Mouse (Mus musculus): Measurements from ENCODE around the gene Sycp2l. TPM values are rescaled to one million over a fixed set of nuclear protein-coding genes. Genes with fewer than 3 reads are reported as not detected.
"Not testable (repeated sequence)": the region's sequence is repeated elsewhere in the genome, so short reads cannot be mapped to it uniquely, and the experiment has no call there.

The Sycp2l gene
- polyA plus RNA-seq, 1 experiment from 2014 or later = 0.08 TPM

DNA sequence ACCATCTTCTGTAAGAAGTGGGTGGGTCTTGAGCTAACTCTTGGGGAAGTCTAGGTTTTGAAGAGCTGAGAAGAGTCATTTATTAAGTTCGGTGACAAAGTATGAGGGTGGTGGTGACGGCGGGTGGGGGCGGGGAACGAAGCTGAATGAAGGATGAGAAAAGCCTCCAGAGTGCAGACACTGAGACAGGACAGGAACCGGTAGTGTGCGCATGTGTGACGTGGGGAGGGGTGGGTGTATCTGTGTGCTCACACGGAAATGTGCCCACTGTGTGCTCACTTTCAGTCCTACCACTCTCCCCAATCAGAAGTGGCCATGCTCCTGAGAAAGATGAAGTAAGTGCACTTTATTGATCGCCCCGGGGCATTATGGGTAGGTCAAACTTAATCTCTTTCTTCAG, 39.0 kb downstream of the Sycp2l start:
- no peaks in the 10 kb centered on the region for H3K4me1 ChIP-seq (ENCODE audit: control insufficient read depth, insufficient read depth, low read length)
- 88% methylated on average over 11 of the region's 11 CpGs for WGBS
- H3K36me3 ChIP-seq (ENCODE audit: control insufficient read depth, insufficient read depth, low read length) = no peaks in the 10 kb centered on the region
- no peak for DNase-seq (ENCODE audit: low spot score)
- no peak for ATAC-seq
- no peaks in the 10 kb centered on the region for H3K27me3 ChIP-seq (replicated peaks; ENCODE audit: control insufficient read depth, insufficient read depth, low read length)
- no peak overlapping the region for H3K4me3 ChIP-seq (ENCODE audit: low read depth, low read length)
- no peak overlapping the region for H3K4me2 ChIP-seq (ENCODE audit: low read length)
- no peak overlapping the region for H3K9ac ChIP-seq (ENCODE audit: low read length)
- no peaks in the 10 kb centered on the region for H3K9me3 ChIP-seq (replicated peaks; ENCODE audit: control insufficient read depth, low read length)
- no peak overlapping the region for H3K27ac ChIP-seq (ENCODE audit: low read depth, low read length)

DNA sequence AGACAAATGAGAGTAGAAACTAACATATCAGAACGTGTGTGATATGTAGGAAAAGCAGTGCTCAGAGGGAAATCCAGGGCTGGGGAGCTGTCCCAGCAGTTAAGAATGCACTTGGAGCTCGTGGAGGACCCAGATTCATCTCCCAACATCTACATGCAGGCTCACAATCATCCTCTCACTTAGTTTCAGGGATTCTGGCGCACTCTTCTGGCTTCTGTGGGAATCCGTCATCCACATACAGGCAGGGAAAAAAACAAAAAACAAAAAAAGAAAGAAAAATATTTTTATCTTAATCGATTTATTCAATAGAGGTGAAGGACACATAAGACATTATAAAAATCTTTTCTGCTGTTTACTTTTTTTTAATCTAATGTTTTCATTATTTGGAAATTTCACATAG, 44.3 kb downstream of the Sycp2l start:
- 72% methylated on average over 5 of the region's 5 CpGs for WGBS
- no peak overlapping the region for H3K4me2 ChIP-seq (ENCODE audit: low read length)

DNA sequence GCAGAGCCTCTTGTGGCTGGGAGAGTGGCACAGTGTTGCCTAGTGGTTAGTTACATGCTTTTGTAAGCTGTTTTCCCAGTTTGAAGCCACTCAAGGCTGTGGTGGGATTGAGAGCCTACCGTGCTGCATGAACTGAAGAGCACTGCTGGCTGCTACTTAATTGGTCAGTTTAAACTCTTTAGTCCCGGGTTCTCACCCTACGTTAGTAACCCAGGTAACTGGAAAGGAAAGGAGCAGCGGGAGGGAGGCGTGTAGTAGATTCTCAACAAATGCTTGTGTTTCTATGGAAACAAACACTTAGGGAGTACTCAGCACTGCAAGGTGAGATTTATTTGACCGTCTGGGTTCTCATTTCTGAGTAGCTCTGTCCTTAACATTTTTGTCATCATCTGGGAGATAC, 73.8 kb downstream of the Sycp2l start:
- H3K4me3 ChIP-seq (ENCODE audit: low read depth, low read length) = no peak overlapping the region
- H3K27me3 ChIP-seq (replicated peaks; ENCODE audit: control insufficient read depth, insufficient read depth, low read length) = no peaks in the 10 kb centered on the region
- H3K9ac ChIP-seq (ENCODE audit: low read length) = no peak overlapping the region
- WGBS = 70% methylated on average over 6 of the region's 6 CpGs
- H3K4me2 ChIP-seq (ENCODE audit: low read length) = no peak overlapping the region
- ATAC-seq (no peak), DNase-seq (ENCODE audit: low spot score) (no peak)
- H3K4me1 ChIP-seq (ENCODE audit: control insufficient read depth, insufficient read depth, low read length) = no peaks in the 10 kb centered on the region
- H3K36me3 ChIP-seq (ENCODE audit: control insufficient read depth, insufficient read depth, low read length) = peaks cover 79% of the 10 kb centered on the region
- no peaks in the 10 kb centered on the region for H3K9me3 ChIP-seq (replicated peaks; ENCODE audit: control insufficient read depth, low read length)
- H3K27ac ChIP-seq (ENCODE audit: low read depth, low read length) = no peak overlapping the region

More for the DNA sequence above, 44.3 kb downstream of the Sycp2l start:
- Histone ChIP-seq H3K9ac (ENCODE audit: low read length) (no peak overlapping the region), H3K27ac (ENCODE audit: low read depth, low read length) (no peak overlapping the region), H3K27me3 (replicated peaks; ENCODE audit: control insufficient read depth, insufficient read depth, low read length) (no peaks in the 10 kb centered on the region), H3K4me3 (ENCODE audit: low read depth, low read length) (no peak overlapping the region), H3K9me3 (replicated peaks; ENCODE audit: control insufficient read depth, low read length) (no peaks in the 10 kb centered on the region), H3K36me3 (ENCODE audit: control insufficient read depth, insufficient read depth, low read length) (no peaks in the 10 kb centered on the region), H3K4me1 (ENCODE audit: control insufficient read depth, insufficient read depth, low read length) (no peaks in the 10 kb centered on the region)
- ATAC-seq (no peak), DNase-seq (ENCODE audit: low spot score) (peak; percentile 25)

DNA sequence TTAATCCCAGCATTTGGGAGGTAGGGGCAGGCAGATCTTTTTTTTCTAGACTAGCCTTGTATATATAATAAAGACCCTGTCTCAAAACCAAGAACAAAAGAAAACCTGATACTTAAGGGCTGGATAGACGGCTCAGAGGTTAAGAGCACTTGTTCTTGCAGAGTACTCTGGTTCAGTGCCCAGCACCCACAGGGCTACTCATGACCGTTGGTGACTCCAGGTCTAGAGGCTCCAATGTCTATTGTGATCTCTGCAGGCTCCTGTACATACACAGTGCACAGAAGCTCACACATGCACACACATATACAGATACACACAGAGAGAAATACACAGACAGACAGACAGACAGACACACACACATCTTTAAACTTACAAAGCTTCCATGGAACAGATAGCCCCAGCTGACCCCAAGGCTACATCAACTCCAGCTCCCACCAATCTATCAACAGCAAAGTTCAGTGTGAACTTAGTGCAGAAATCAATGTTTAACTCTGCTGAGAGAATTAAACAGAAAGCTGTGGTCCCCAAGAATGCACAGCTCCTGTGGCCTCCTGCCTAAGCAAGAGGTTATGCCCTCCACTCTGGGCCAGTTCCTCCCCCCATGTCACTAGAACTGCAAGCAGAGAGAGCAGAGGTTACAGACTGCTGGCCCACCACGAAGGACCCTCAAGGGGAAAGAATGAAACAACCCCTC, 81.7 kb downstream of the Sycp2l start:
- ATAC-seq (no peak), DNase-seq (ENCODE audit: low spot score) (no peak)
- Histone ChIP-seq H3K27me3 (replicated peaks; ENCODE audit: control insufficient read depth, insufficient read depth, low read length) (no peaks in the 10 kb centered on the region), H3K4me3 (ENCODE audit: low read depth, low read length) (no peak overlapping the region), H3K4me2 (ENCODE audit: low read length) (no peak overlapping the region), H3K9ac (ENCODE audit: low read length) (no peak overlapping the region), H3K36me3 (ENCODE audit: control insufficient read depth, insufficient read depth, low read length) (peaks cover 36% of the 10 kb centered on the region), H3K27ac (ENCODE audit: low read depth, low read length) (no peak overlapping the region), H3K4me1 (ENCODE audit: control insufficient read depth, insufficient read depth, low read length) (no peaks in the 10 kb centered on the region), H3K9me3 (replicated peaks; ENCODE audit: control insufficient read depth, low read length) (no peaks in the 10 kb centered on the region)
- WGBS = 66% methylated on average over 3 of the region's 3 CpGs

DNA sequence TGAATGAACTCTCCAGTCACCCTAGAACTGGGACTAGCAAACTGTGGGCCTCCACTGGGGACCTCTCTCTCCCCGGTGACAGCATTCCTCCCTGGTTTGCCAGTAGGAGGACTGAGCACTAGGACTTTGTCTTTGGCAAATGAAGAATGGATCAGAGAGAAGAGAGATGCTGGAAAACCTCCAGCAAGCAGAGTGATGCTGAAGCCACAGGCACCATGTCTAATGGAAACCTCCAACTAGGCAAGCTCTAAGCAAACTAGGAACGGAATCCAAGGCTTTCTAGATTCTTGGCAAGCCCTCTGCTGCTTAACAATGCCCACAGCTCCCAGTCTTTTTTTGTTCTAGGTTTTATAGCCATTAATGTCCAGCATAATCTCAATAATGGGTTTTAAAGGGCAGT, 86.8 kb downstream of the Sycp2l start:
- Histone ChIP-seq H3K9ac (ENCODE audit: low read length) (no peak overlapping the region), H3K9me3 (replicated peaks; ENCODE audit: control insufficient read depth, low read length) (no peaks in the 10 kb centered on the region), H3K36me3 (ENCODE audit: control insufficient read depth, insufficient read depth, low read length) (peaks cover 11% of the 10 kb centered on the region; the same call in 1 of the 2 replicates), H3K4me1 (ENCODE audit: control insufficient read depth, insufficient read depth, low read length) (peaks cover 4% of the 10 kb centered on the region; the same call in 1 of the 2 replicates), H3K4me2 (ENCODE audit: low read length) (no peak overlapping the region), H3K27ac (ENCODE audit: low read depth, low read length) (no peak overlapping the region), H3K4me3 (ENCODE audit: low read depth, low read length) (no peak overlapping the region), H3K27me3 (replicated peaks; ENCODE audit: control insufficient read depth, insufficient read depth, low read length) (no peaks in the 10 kb centered on the region)
- WGBS = 72% methylated on average over 2 of the region's 2 CpGs
- ATAC-seq = no peak
- no peak for DNase-seq (ENCODE audit: low spot score)

DNA sequence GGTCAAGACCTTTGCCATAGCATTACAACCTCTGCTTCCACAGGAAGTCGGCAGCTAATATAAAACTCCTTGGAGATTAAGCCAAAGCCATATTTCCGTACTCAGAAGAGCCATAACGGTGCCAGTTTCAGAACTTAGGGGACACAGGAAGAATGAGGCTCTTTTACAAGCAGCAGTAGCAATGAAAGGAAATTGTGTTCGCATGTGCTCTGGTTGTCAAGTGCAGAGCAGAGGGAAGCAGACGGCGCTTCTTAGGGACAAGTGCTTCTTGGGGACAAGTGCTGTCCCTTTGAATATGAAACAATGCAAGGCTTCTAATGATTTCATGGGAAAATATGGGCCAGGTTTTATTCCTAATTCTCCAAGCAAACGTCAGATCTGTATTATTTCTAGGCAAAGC, 89.2 kb downstream of the Sycp2l start:
- Histone ChIP-seq H3K4me3 (ENCODE audit: low read depth, low read length) (no peak overlapping the region), H3K36me3 (ENCODE audit: control insufficient read depth, insufficient read depth, low read length) (no peaks in the 10 kb centered on the region), H3K27me3 (replicated peaks; ENCODE audit: control insufficient read depth, insufficient read depth, low read length) (no peaks in the 10 kb centered on the region), H3K9ac (ENCODE audit: low read length) (no peak overlapping the region), H3K4me1 (ENCODE audit: control insufficient read depth, insufficient read depth, low read length) (peaks cover 4% of the 10 kb centered on the region; the same call in 1 of the 2 replicates), H3K27ac (ENCODE audit: low read depth, low read length) (no peak overlapping the region), H3K9me3 (replicated peaks; ENCODE audit: control insufficient read depth, low read length) (no peaks in the 10 kb centered on the region), H3K4me2 (ENCODE audit: low read length) (no peak overlapping the region)
- DNase-seq (ENCODE audit: low spot score) (peak; percentile 16), ATAC-seq (no peak)
- WGBS = 65% methylated on average over 7 of the region's 7 CpGs

DNA sequence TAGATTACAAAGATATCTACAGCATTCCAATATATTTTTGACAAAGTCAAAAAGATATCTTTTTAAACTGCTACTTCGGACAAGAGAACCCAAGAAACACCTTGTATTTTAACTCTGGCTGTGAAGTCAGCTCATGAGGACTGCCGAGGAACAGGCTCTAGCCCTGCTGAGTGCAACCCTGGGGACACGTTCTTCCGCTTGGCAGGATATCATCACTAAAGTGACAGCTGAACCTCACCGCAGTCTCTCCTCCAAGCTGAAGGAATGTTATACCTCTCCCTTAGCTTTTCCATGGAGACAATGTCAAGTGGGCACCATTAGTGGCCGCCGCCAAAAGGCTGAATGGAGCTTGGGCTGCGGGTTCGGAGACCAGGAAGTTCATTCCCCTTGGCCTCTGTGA, 89.6 kb downstream of the Sycp2l start:
- ATAC-seq (no peak), DNase-seq (ENCODE audit: low spot score) (no peak)
- Histone ChIP-seq H3K4me2 (ENCODE audit: low read length) (no peak overlapping the region), H3K4me1 (ENCODE audit: control insufficient read depth, insufficient read depth, low read length) (peaks cover 4% of the 10 kb centered on the region; the same call in 1 of the 2 replicates), H3K27me3 (replicated peaks; ENCODE audit: control insufficient read depth, insufficient read depth, low read length) (no peaks in the 10 kb centered on the region), H3K9ac (ENCODE audit: low read length) (no peak overlapping the region), H3K9me3 (replicated peaks; ENCODE audit: control insufficient read depth, low read length) (no peaks in the 10 kb centered on the region), H3K4me3 (ENCODE audit: low read depth, low read length) (no peak overlapping the region), H3K27ac (ENCODE audit: low read depth, low read length) (no peak overlapping the region), H3K36me3 (ENCODE audit: control insufficient read depth, insufficient read depth, low read length) (no peaks in the 10 kb centered on the region)
- 72% methylated on average over 9 of the region's 9 CpGs for WGBS

DNA sequence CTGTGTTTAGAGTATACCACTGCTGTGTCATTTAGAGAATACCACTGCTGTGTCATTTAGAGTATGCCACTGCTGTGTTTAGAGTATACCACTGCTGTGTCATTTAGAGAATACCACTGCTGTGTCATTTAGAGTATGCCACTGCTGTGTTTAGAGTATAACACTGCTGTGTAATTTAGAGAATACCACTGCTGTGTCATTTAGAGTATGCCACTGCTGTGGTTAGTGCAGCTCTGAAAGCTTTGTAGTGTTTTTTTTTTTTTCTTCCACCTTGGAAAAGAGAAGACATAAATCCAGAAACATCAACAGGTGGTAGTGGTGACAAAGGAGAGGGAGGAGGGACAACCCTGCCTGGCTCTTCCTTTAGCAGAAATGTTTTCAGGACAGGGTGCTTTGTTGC, 91.5 kb downstream of the Sycp2l start:
- ATAC-seq; H3K4me2 ChIP-seq (ENCODE audit: low read length); H3K36me3 ChIP-seq (ENCODE audit: control insufficient read depth, insufficient read depth, low read length); H3K9ac ChIP-seq (ENCODE audit: low read length); H3K27ac ChIP-seq (ENCODE audit: low read depth, low read length); H3K9me3 ChIP-seq (replicated peaks; ENCODE audit: control insufficient read depth, low read length); H3K4me1 ChIP-seq (ENCODE audit: control insufficient read depth, insufficient read depth, low read length); H3K4me3 ChIP-seq (ENCODE audit: low read depth, low read length); H3K27me3 ChIP-seq (replicated peaks; ENCODE audit: control insufficient read depth, insufficient read depth, low read length); DNase-seq (ENCODE audit: low spot score): not testable (repeated sequence)

DNA sequence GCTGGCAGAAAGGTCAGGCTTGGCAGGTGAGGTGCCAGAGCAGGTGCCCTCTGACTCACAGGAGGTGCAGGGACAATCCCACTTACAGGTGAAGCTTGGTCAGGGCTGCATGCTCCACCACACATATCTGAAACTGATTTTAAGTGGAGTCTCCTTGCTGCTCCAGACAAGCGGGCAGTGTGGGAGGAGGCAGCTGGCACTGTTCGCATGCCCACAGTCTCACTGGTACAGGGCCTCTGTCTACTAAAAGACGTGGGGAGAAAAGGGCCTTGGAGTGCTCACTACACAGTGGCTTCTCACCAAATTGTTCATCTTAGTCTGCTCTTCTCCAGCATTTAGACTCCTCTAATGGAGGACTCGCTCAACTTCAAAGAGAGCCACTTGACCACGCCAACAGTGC, 92.1 kb downstream of the Sycp2l start:
- DNase-seq (ENCODE audit: low spot score) (no peak), ATAC-seq (no peak)
- 84% methylated on average over 5 of the region's 5 CpGs for WGBS
- Histone ChIP-seq H3K9me3 (replicated peaks; ENCODE audit: control insufficient read depth, low read length) (no peaks in the 10 kb centered on the region), H3K4me1 (ENCODE audit: control insufficient read depth, insufficient read depth, low read length) (peaks cover 4% of the 10 kb centered on the region; the same call in 1 of the 2 replicates), H3K4me3 (ENCODE audit: low read depth, low read length) (no peak overlapping the region), H3K4me2 (ENCODE audit: low read length) (no peak overlapping the region), H3K9ac (ENCODE audit: low read length) (no peak overlapping the region), H3K27me3 (replicated peaks; ENCODE audit: control insufficient read depth, insufficient read depth, low read length) (no peaks in the 10 kb centered on the region), H3K36me3 (ENCODE audit: control insufficient read depth, insufficient read depth, low read length) (no peaks in the 10 kb centered on the region), H3K27ac (ENCODE audit: low read depth, low read length) (no peak overlapping the region)

All from forebrain, embryonic 14.5 days (tissue).